29 mouse cellular contexts compared by ENCODE assay signal in the genomic region with DNA sequence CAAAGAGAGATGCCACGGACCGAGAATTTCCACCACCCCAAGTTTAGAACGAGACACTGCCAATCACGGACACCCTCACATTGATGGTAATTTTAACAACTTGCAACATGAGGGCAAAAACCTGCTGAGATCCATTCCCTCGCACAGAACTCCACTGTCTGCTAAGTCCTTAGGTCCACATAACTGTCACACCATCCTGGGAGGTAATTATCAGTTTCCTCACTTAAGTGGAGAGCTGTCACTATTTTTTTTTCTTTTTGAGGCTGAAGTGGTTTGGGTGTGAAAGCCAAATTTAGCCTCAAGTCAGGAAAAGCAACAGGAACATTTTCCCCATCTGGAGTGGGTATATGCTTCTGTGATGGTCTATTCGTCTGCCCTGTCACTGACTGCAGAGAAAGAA.
DNase-seq lines count a peak whose midpoint lies in the region; ATAC-seq and TF ChIP-seq lines count a peak whose summit lies in the region.
"Had no signal": no experiment of that assay in that cellular context is flagged by ENCODE, and none has a peak within 500 bp of the region (broad histone marks: within the 10 kb centered on the region; RNA-seq: fewer than 3 reads in every experiment).

No protein-coding gene starts in this region.

- ATAC-seq in heart, embryonic 13.5 days (ENCODE audit: extremely low read depth, insufficient number of reproducible peaks, low FRiP score, low TSS enrichment) = no peak
- 0 out of 2 replicates have a peak, but pooled peaks have one; percentile 11 for ATAC-seq in midbrain, embryonic 16.5 days
- ATAC-seq in midbrain, embryonic 14.5 days (ENCODE audit: low FRiP score, low TSS enrichment) = no peak
- no peak for ATAC-seq in hindbrain, postnatal 0 days
- ATAC-seq: midbrain, embryonic 13.5 days; Patski had no signal

- peaks cover 6% of the 10 kb centered on the region for H3K36me3 ChIP-seq in heart, embryonic 13.5 days
- no peaks in the 10 kb centered on the region for H3K36me3 ChIP-seq in midbrain, embryonic 16.5 days (ENCODE audit: control insufficient read depth, insufficient read depth, low read length)
- no peaks in the 10 kb centered on the region for H3K36me3 ChIP-seq in midbrain, embryonic 14.5 days (ENCODE audit: control insufficient read depth, insufficient read depth, low read length)
- H3K36me3 ChIP-seq in hindbrain, postnatal 0 days (ENCODE audit: insufficient read depth, low read length) = no peaks in the 10 kb centered on the region
- H3K36me3 ChIP-seq: forebrain, embryonic 12.5 days; hindbrain, embryonic 10.5 days; hindbrain, embryonic 15.5 days; kidney, embryonic 15.5 days; limb, embryonic 12.5 days; liver, embryonic 13.5 days; midbrain, embryonic 13.5 days; neural tube, embryonic 15.5 days had no signal

- H3K27ac ChIP-seq in heart, embryonic 13.5 days (replicated peaks) = peak overlapping the region; percentile 86
- H3K27ac ChIP-seq in midbrain, embryonic 16.5 days (ENCODE audit: low read length) = no peak overlapping the region
- H3K27ac ChIP-seq in midbrain, embryonic 14.5 days (replicated peaks; ENCODE audit: low read depth, low read length) = no peak overlapping the region
- H3K27ac ChIP-seq in hindbrain, postnatal 0 days = no peak overlapping the region
- H3K27ac ChIP-seq: forebrain, embryonic 12.5 days; gastrocnemius, adult 2 months; hindbrain, embryonic 10.5 days; hindbrain, embryonic 15.5 days; kidney, embryonic 15.5 days; left cerebral cortex, adult 2 months; limb, embryonic 12.5 days; liver, embryonic 13.5 days; macrophage; midbrain, embryonic 13.5 days; neural tube, embryonic 15.5 days had no signal

- intact Hi-C loops in heart, postnatal 25 days (cut with DNase I) = loop anchor here (5.0 kb wide), 1 partner anchor 52 kb away; no protein-coding TSS in a partner anchor
- intact Hi-C loops in heart, postnatal 10 days (cut with DNase I) = no loop called here

- WGBS in heart, embryonic 13.5 days = 36% methylated on average over 6 of the region's 6 CpGs
- WGBS in midbrain, embryonic 16.5 days = 73% methylated on average over 6 of the region's 6 CpGs
- 78% methylated on average over 6 of the region's 6 CpGs for WGBS in midbrain, embryonic 14.5 days
- WGBS in hindbrain, postnatal 0 days = 73% methylated on average over 6 of the region's 6 CpGs

- H3K4me3 ChIP-seq in heart, embryonic 13.5 days = no peak overlapping the region
- no peak overlapping the region for H3K4me3 ChIP-seq in midbrain, embryonic 16.5 days (ENCODE audit: low read depth, low read length)
- H3K4me3 ChIP-seq in midbrain, embryonic 14.5 days (replicated peaks; ENCODE audit: low read depth, low read length) = no peak overlapping the region
- H3K4me3 ChIP-seq in hindbrain, postnatal 0 days (ENCODE audit: low read length) = no peak overlapping the region
- H3K4me3 ChIP-seq: forebrain, embryonic 12.5 days; gastrocnemius, adult 2 months; hindbrain, embryonic 10.5 days; hindbrain, embryonic 15.5 days; kidney, embryonic 15.5 days; left cerebral cortex, adult 2 months; limb, embryonic 12.5 days; liver, embryonic 13.5 days; midbrain, embryonic 13.5 days; neural tube, embryonic 15.5 days had no signal

- no peak overlapping the region for H3K4me2 ChIP-seq in heart, embryonic 13.5 days
- H3K4me2 ChIP-seq in midbrain, embryonic 16.5 days (ENCODE audit: low read length) = no peak overlapping the region
- H3K4me2 ChIP-seq in midbrain, embryonic 14.5 days (ENCODE audit: low read length) = no peak overlapping the region
- no peak overlapping the region for H3K4me2 ChIP-seq in hindbrain, postnatal 0 days (ENCODE audit: low read depth, low read length)
- H3K4me2 ChIP-seq: forebrain, embryonic 12.5 days; hindbrain, embryonic 15.5 days; kidney, embryonic 15.5 days; limb, embryonic 12.5 days; liver, embryonic 13.5 days; midbrain, embryonic 13.5 days; neural tube, embryonic 15.5 days had no signal

- H3K9ac ChIP-seq in heart, embryonic 13.5 days = 0 out of 2 replicates have a peak overlapping the region, but pooled peaks have one; percentile 30
- H3K9ac ChIP-seq in midbrain, embryonic 16.5 days (ENCODE audit: low read depth, low read length) = no peak overlapping the region
- no peak overlapping the region for H3K9ac ChIP-seq in midbrain, embryonic 14.5 days (replicated peaks; ENCODE audit: low read length)
- H3K9ac ChIP-seq in hindbrain, postnatal 0 days (replicated peaks; ENCODE audit: low read length) = no peak overlapping the region
- H3K9ac ChIP-seq: forebrain, embryonic 12.5 days; hindbrain, embryonic 15.5 days; kidney, embryonic 15.5 days; limb, embryonic 12.5 days; liver, embryonic 13.5 days; midbrain, embryonic 13.5 days; neural tube, embryonic 15.5 days had no signal

- TF ChIP-seq CTCF in hindbrain, postnatal 0 days (IDR thresholded peaks at IDR 0.05; ENCODE audit: low read depth) = no peak

- H3K27me3 ChIP-seq in heart, embryonic 13.5 days (replicated peaks) = no peaks in the 10 kb centered on the region
- H3K27me3 ChIP-seq in midbrain, embryonic 16.5 days (ENCODE audit: control insufficient read depth, insufficient read depth, low read depth, low read length) = no peaks in the 10 kb centered on the region
- no peaks in the 10 kb centered on the region for H3K27me3 ChIP-seq in midbrain, embryonic 14.5 days (ENCODE audit: control insufficient read depth, insufficient read depth, low read length)
- no peaks in the 10 kb centered on the region for H3K27me3 ChIP-seq in hindbrain, postnatal 0 days (ENCODE audit: insufficient read depth, low read length)
- H3K27me3 ChIP-seq: forebrain, embryonic 12.5 days; hindbrain, embryonic 15.5 days; kidney, embryonic 15.5 days; limb, embryonic 12.5 days; liver, embryonic 13.5 days; midbrain, embryonic 13.5 days; neural tube, embryonic 15.5 days had no signal

- H3K4me1 ChIP-seq in heart, embryonic 13.5 days = peaks cover 66% of the 10 kb centered on the region
- H3K4me1 ChIP-seq in midbrain, embryonic 16.5 days (ENCODE audit: control insufficient read depth, insufficient read depth, low read length) = peaks cover 1% of the 10 kb centered on the region
- no peaks in the 10 kb centered on the region for H3K4me1 ChIP-seq in midbrain, embryonic 14.5 days (ENCODE audit: control insufficient read depth, insufficient read depth, low read length)
- no peaks in the 10 kb centered on the region for H3K4me1 ChIP-seq in hindbrain, postnatal 0 days (ENCODE audit: insufficient read depth, low read length)
- H3K4me1 ChIP-seq: hindbrain, embryonic 15.5 days; limb, embryonic 12.5 days; liver, embryonic 13.5 days; neural tube, embryonic 15.5 days had no signal

- no peaks in the 10 kb centered on the region for H3K9me3 ChIP-seq in heart, embryonic 13.5 days
- no peaks in the 10 kb centered on the region for H3K9me3 ChIP-seq in midbrain, embryonic 16.5 days (replicated peaks; ENCODE audit: control insufficient read depth, low read length, poor library complexity, severe bottlenecking)
- H3K9me3 ChIP-seq in midbrain, embryonic 14.5 days (ENCODE audit: control insufficient read depth, low read length) = no peaks in the 10 kb centered on the region
- H3K9me3 ChIP-seq in hindbrain, postnatal 0 days (ENCODE audit: low read length) = no peaks in the 10 kb centered on the region
- H3K9me3 ChIP-seq: forebrain, embryonic 12.5 days; hindbrain, embryonic 10.5 days; hindbrain, embryonic 15.5 days; kidney, embryonic 15.5 days; limb, embryonic 12.5 days; liver, embryonic 13.5 days; midbrain, embryonic 13.5 days; neural tube, embryonic 15.5 days had no signal

- DNase-seq in heart, adult 11 months = peak; percentile 73
- DNase-seq in heart, postnatal 25 days (ENCODE audit: low spot score) = no peak
- DNase-seq in heart, postnatal 10 days = no peak
- DNase-seq in midbrain, embryonic 14.5 days = no peak
- no peak for DNase-seq in hindbrain, postnatal 0 days (ENCODE audit: low spot score)
- DNase-seq: adrenal gland, postnatal 10 days; cerebellum, adult 18-20 months; cerebellum, postnatal 10 days; gastrocnemius, adult 2 months; gastrocnemius, postnatal 36 days; kidney, adult 18-20 months; kidney, postnatal 25 days; liver, embryonic 13.5 days; lung, adult 2 months; lung, postnatal 10 days; retina, postnatal 1 day; right cerebral cortex, postnatal 14 days had no signal
